Mouse (Mus musculus) Patski (cell line): ENCODE data around the gene Ereg. TPM values are rescaled to one million over a fixed set of nuclear protein-coding genes. Genes with fewer than 3 reads are reported as not detected.

Experiments used
- ATAC-seq: fragments of 100-300 bp; one replicate; pipeline ENCODE4 v1.8.0; 2021
- CTCF ChIA-PET: fragments of 350-600 bp; sonication (Branson Sonifier 250); formaldehyde crosslinking; loops from one replicate; lab custom pipeline; 2022; ENCODE audit warnings: inconsistent platforms; lab: Charles Lee
- POLR2A ChIA-PET: fragments of 350-600 bp; sonication (Branson Sonifier 250); formaldehyde crosslinking; loops from one replicate; lab custom pipeline; 2022; ENCODE audit warnings: antibody characterized with exemption, inconsistent platforms; lab: Charles Lee
- DNase-seq: peaks from one replicate; pipeline ENCODE4 v3.0.0-alpha.2; 2011; ENCODE audit warnings: low read depth, low spot score
- H3K27me3 ChIP-seq: fragments of 371-371 bp; one replicate; pipeline ENCODE4 v1.5.1; 2021
- CTCF ChIP-seq: fragments of 100-300 bp; IDR thresholded peaks from one replicate; pipeline ENCODE4 v1.5.1; 2021
- in situ Hi-C: fragments of 300-500 bp; cut with MboI; formaldehyde crosslinking; loops from 3 replicates; pipeline ENCODE4 v1.11.1; 2018; ENCODE audit warnings: low pct_unique_long_range_greater_than_20kb, mixed read lengths
- polyA plus RNA-seq: library from polyadenylated mRNA; unstranded; gene quantifications from one replicate; pipeline ENCODE4 v1.2.3, GENCODE M21; 2021

Ereg gene
- polyA plus RNA-seq, 1 experiment from 2014 or later, result 1.6 TPM

- DNase-seq (peak; percentile 60), ATAC-seq (peak; percentile 47)
- H3K27me3 ChIP-seq, result no peaks in the 10 kb centered on the region
- ChIA-PET CTCF (interaction anchor here (0.7 to 1.8 kb wide), 2 partner anchors 9 to 53 kb away, joined by 3 to 4 read pairs; no protein-coding TSS in a partner anchor), POLR2A (no interaction called here)
- in situ Hi-C loops, result no loop called here
- no peak for TF ChIP-seq CTCF
Observed at GRCm38 (mm10) chr5:91103943-91104665, 29.7 kb downstream of the Ereg start.

GRCm38 (mm10) chr5:91106248-91106647 is 31.8 kb downstream of the Ereg start:
- DNase-seq (no peak), ATAC-seq (no peak)
- H3K27me3 ChIP-seq, result no peaks in the 10 kb centered on the region
- ChIA-PET POLR2A (no interaction called here), CTCF (no interaction called here)
- in situ Hi-C loops, result no loop called here
- TF ChIP-seq CTCF, result no peak

- POLR2A ChIA-PET, result no interaction called here
- CTCF ChIA-PET, result interaction anchor here (1.0 to 1.3 kb wide), 3 partner anchors 14 to 198 kb away, joined by 3 to 5 read pairs (median 3); no protein-coding TSS in a partner anchor
- no peaks in the 10 kb centered on the region for H3K27me3 ChIP-seq
- ATAC-seq (no peak), DNase-seq (no peak)
- TF ChIP-seq CTCF, result no peak
- in situ Hi-C loops, result no loop called here
Observed at GRCm38 (mm10) chr5:91110023-91110670, 35.7 kb downstream of the Ereg start.

GRCm38 (mm10) chr5:91111019-91111418 is 36.6 kb downstream of the Ereg start:
- TF ChIP-seq CTCF, result no peak
- in situ Hi-C loops, result no loop called here
- ChIA-PET POLR2A (no interaction called here), CTCF (interaction anchor here (1.0 to 2.0 kb wide), 4 partner anchors 13 to 197 kb away, joined by 3 to 5 read pairs (median 4); no protein-coding TSS in a partner anchor)
- DNase-seq (no peak), ATAC-seq (no peak)
- H3K27me3 ChIP-seq, result no peaks in the 10 kb centered on the region

DNA sequence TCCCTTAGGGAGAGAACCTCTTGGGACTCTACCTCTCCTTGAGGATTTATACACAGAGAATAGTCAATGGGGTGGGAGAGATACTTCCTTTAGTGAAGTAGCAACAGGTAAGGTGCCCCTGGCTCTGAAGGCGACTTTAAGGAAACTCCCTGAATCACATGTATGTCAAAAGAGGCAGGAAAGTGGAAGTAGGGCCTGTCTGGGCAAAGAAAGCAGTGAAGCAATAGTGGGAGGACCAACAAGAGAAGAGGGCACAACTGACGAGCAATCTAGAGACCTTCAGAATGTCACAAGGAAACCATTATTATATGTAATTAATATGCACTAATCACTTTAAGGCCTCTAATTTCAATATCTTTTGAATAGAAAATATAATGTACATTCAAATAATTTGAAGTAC is 39.5 kb downstream of the Ereg start:
- ATAC-seq (no peak), DNase-seq (no peak)
- ChIA-PET CTCF (interaction anchor here (1.5 to 2.5 kb wide), 2 partner anchors 11 to 16 kb away, joined by 4 to 8 read pairs; no protein-coding TSS in a partner anchor), POLR2A (no interaction called here)
- in situ Hi-C loops, result no loop called here
- no peak for TF ChIP-seq CTCF
- H3K27me3 ChIP-seq, result no peaks in the 10 kb centered on the region

DNA sequence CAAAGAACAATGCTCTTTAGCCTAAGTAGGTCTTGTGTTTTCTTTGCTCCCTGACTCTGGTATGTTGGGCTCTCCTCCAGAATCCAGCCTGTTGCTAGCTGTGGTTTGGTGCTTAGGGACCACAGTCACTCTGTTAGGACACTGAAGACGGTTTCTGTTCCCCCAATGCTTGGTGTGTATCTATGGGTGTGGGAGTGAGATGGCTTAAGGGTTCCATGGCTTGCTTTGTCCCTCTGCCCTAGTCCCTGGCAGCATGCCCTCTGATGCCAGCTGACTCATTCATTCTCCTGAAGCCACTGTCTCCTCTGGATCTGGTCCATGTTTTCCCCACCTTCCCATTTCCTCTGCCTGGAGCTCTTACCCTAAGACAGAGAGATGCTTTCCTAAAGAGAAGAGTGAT is 40.2 kb downstream of the Ereg start:
- H3K27me3 ChIP-seq, result no peaks in the 10 kb centered on the region
- in situ Hi-C loops, result no loop called here
- POLR2A ChIA-PET, result no interaction called here
- no peak for TF ChIP-seq CTCF
- ATAC-seq (no peak), DNase-seq (no peak)
- CTCF ChIA-PET, result interaction anchor here (1.4 to 2.5 kb wide), 4 partner anchors 10 to 39 kb away, joined by 3 to 8 read pairs (median 4); no protein-coding TSS in a partner anchor

DNA sequence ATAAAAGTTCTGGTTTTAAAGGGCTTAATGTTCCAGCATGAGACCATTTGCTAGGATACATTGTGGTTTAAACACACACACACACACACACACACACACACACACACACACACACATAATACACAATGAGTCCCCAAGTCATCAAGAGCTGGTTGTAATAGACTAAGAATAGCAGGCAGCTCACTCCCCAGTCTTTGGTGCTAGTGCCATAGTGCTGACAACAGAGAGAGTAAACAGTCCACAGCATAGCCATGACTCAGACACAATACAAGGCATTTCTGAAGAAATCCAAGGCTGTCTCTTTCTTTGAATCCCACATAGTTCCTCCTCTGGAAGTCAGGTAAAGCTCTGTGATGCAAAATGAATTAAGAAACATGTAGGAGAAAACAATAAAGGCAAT is 44.2 kb downstream of the Ereg start:
- ATAC-seq (no peak), DNase-seq (no peak)
- no peaks in the 10 kb centered on the region for H3K27me3 ChIP-seq
- POLR2A ChIA-PET, result interaction anchor here (1.0 kb wide), 1 partner anchor 10 kb away, joined by 3 read pairs; no protein-coding TSS in a partner anchor
- TF ChIP-seq CTCF, result no peak
- CTCF ChIA-PET, result interaction anchor here (1.0 kb wide), 1 partner anchor 17 kb away, joined by 3 read pairs; no protein-coding TSS in a partner anchor
- in situ Hi-C loops, result no loop called here

DNA sequence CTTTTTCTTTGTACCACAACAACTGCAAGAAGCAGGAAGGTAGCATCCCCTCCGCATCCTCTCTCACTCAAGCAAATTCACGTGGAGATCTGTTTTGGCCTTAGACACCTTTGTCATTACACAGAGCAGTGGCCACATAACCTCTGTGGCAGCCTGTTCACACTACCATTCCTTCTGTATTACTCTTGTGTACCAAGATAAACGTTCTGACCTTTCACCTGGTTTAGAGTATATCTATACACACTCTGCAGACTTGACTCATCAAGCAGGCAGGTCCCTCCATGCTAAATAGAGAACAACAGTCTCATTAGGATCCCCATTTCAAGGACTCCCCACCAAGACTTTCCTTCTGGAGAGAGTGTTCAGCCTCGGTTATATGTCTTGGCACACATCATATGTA is 49.0 kb downstream of the Ereg start:
- CTCF ChIA-PET, result interaction anchor here (1.0 to 2.2 kb wide), 5 partner anchors 8 to 39 kb away, joined by 3 to 8 read pairs (median 3); no protein-coding TSS in a partner anchor
- DNase-seq (no peak), ATAC-seq (no peak)
- H3K27me3 ChIP-seq, result no peaks in the 10 kb centered on the region
- in situ Hi-C loops, result no loop called here
- TF ChIP-seq CTCF, result no peak
- POLR2A ChIA-PET, result no interaction called here

GRCm38 (mm10) chr5:91124140-91124539 is 49.7 kb downstream of the Ereg start:
- CTCF ChIA-PET, result interaction anchor here (1.0 to 2.2 kb wide), 5 partner anchors 9 to 39 kb away, joined by 3 to 8 read pairs (median 3); no protein-coding TSS in a partner anchor
- TF ChIP-seq CTCF, result no peak
- in situ Hi-C loops, result no loop called here
- POLR2A ChIA-PET, result no interaction called here
- no peak for DNase-seq
- ATAC-seq, result no peak
- H3K27me3 ChIP-seq, result no peaks in the 10 kb centered on the region

DNA sequence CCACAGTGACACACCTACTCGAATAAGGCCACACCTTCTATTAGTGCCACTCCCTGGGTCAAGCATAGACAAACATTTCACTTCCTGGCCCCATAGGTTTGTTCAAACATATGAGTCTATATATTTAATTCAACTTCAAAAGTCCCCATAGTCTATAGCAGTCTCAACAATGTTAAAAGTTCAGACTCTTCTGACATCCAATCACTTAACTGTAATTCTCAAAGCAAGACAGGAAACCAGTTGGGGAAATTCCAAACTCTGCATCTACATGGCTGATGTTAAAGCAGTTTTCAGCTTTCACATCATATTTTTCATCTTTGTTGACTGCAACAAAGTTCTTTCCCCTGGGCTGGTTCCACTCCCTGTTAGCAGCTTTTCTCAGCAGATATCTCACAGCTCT is 52.2 kb downstream of the Ereg start:
- in situ Hi-C loops, result no loop called here
- POLR2A ChIA-PET, result no interaction called here

More for the DNA sequence above, 52.2 kb downstream of the Ereg start:
- DNase-seq (no peak), ATAC-seq (no peak)
- no peak for TF ChIP-seq CTCF
- CTCF ChIA-PET, result interaction anchor here (1.3 kb wide), 1 partner anchor 13 kb away, joined by 3 read pairs; the partner anchor contains the start of gene Areg
- no peaks in the 10 kb centered on the region for H3K27me3 ChIP-seq
